Mouse (Mus musculus): Measurements from ENCODE around the gene 2810004N23Rik. TPM values are rescaled to one million over a fixed set of nuclear protein-coding genes. Genes with fewer than 3 reads are reported as not detected.

2810004N23Rik gene
- polyA plus RNA-seq, 1 experiment from 2014 or later, result 16.2 TPM

- no peaks in the 10 kb centered on the region for H3K4me1 ChIP-seq (ENCODE audit: control insufficient read depth, insufficient read depth, low read length)
- H3K4me2 ChIP-seq (ENCODE audit: low read depth, low read length), result no peak overlapping the region
- no peak overlapping the region for H3K4me3 ChIP-seq (ENCODE audit: low read depth, low read length)
- WGBS, result 76% methylated on average over 6 of the region's 6 CpGs
- H3K9ac ChIP-seq (replicated peaks; ENCODE audit: low read depth, low read length), result no peak overlapping the region
- no peaks in the 10 kb centered on the region for H3K9me3 ChIP-seq (ENCODE audit: control insufficient read depth, low read length)
- H3K36me3 ChIP-seq (ENCODE audit: control insufficient read depth, insufficient read depth, low read length), result peaks cover 44% of the 10 kb centered on the region
- no peaks in the 10 kb centered on the region for H3K27me3 ChIP-seq (ENCODE audit: control insufficient read depth, insufficient read depth, low read length)
- ATAC-seq (ENCODE audit: low read depth), result no peak
- H3K27ac ChIP-seq (ENCODE audit: low read depth, low read length), result no peak overlapping the region
Observed at GRCm38 (mm10) chr8:124819612-124820115, 43.3 kb downstream of the 2810004N23Rik start.

- ATAC-seq (ENCODE audit: low read depth), result no peak
- H3K27me3 ChIP-seq (ENCODE audit: control insufficient read depth, insufficient read depth, low read length), result no peaks in the 10 kb centered on the region
- no peak overlapping the region for H3K4me2 ChIP-seq (ENCODE audit: low read depth, low read length)
- H3K36me3 ChIP-seq (ENCODE audit: control insufficient read depth, insufficient read depth, low read length), result peaks cover 28% of the 10 kb centered on the region
- no peak overlapping the region for H3K9ac ChIP-seq (replicated peaks; ENCODE audit: low read depth, low read length)
- no peak overlapping the region for H3K27ac ChIP-seq (ENCODE audit: low read depth, low read length)
- WGBS, result 89% methylated on average over 3 of the region's 3 CpGs
- no peaks in the 10 kb centered on the region for H3K9me3 ChIP-seq (ENCODE audit: control insufficient read depth, low read length)
- no peaks in the 10 kb centered on the region for H3K4me1 ChIP-seq (ENCODE audit: control insufficient read depth, insufficient read depth, low read length)
- H3K4me3 ChIP-seq (ENCODE audit: low read depth, low read length), result no peak overlapping the region
Observed at GRCm38 (mm10) chr8:124817361-124817760, 45.6 kb downstream of the 2810004N23Rik start.

- Histone ChIP-seq H3K27me3 (ENCODE audit: control insufficient read depth, insufficient read depth, low read length) (no peaks in the 10 kb centered on the region), H3K36me3 (ENCODE audit: control insufficient read depth, insufficient read depth, low read length) (peaks cover 24% of the 10 kb centered on the region), H3K9me3 (ENCODE audit: control insufficient read depth, low read length) (no peaks in the 10 kb centered on the region), H3K4me3 (ENCODE audit: low read depth, low read length) (no peak overlapping the region), H3K4me2 (ENCODE audit: low read depth, low read length) (no peak overlapping the region), H3K27ac (ENCODE audit: low read depth, low read length) (no peak overlapping the region), H3K9ac (replicated peaks; ENCODE audit: low read depth, low read length) (no peak overlapping the region), H3K4me1 (ENCODE audit: control insufficient read depth, insufficient read depth, low read length) (no peaks in the 10 kb centered on the region)
- no peak for ATAC-seq (ENCODE audit: low read depth)
- WGBS, result 94% methylated on average over 11 of the region's 11 CpGs
Observed at GRCm38 (mm10) chr8:124816866-124817265, 46.1 kb downstream of the 2810004N23Rik start.

DNA sequence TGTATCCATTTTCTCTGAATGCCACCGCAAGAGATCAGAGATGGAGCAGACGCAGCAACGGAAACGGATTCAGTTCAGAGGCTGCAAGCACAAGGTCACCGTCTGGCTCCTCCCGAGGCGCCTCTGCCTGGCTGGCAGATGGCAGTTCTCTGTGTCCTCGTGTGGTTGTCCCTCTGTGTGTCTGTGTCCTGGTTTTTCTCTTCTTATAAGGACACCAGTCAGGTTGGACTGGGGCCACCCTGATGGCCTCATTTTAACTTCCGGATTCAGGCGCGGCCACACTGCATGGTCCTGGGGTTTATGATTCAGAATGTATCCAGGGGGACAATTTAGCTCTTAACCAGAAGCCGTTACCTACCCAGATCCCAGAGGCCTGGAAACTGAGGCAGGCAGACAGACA lies 47.0 kb downstream of the 2810004N23Rik start:
- H3K36me3 ChIP-seq (ENCODE audit: control insufficient read depth, insufficient read depth, low read length), result peaks cover 24% of the 10 kb centered on the region

DNA sequence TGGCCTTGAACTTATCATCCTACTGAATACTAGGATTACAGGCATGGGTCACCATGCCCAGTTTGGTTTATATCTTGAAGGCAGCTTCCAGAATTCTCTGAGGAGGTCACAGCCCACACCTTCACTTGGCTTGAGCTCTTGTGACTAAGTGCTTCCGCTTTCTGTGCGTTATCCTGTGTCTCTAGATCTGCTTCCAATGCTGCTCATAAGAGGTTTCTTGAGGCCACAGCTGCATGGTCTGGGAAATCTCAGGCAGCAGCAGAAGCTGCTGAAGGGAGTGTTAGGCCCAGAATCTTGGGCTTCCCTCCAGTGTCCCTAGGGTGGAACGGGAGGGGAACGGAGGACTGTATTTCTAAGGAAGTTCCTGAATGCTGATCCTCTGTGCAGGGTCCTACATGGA lies 49.6 kb downstream of the 2810004N23Rik start:
- Histone ChIP-seq H3K27ac (ENCODE audit: low read depth, low read length) (no peak overlapping the region), H3K9me3 (ENCODE audit: control insufficient read depth, low read length) (no peaks in the 10 kb centered on the region), H3K36me3 (ENCODE audit: control insufficient read depth, insufficient read depth, low read length) (peaks cover 21% of the 10 kb centered on the region), H3K9ac (replicated peaks; ENCODE audit: low read depth, low read length) (no peak overlapping the region), H3K4me1 (ENCODE audit: control insufficient read depth, insufficient read depth, low read length) (peaks cover 7% of the 10 kb centered on the region; the same call in 1 of the 2 replicates), H3K4me2 (ENCODE audit: low read depth, low read length) (no peak overlapping the region), H3K4me3 (ENCODE audit: low read depth, low read length) (no peak overlapping the region), H3K27me3 (ENCODE audit: control insufficient read depth, insufficient read depth, low read length) (no peaks in the 10 kb centered on the region)
- WGBS, result 96% methylated on average over 4 of the region's 4 CpGs
- ATAC-seq (ENCODE audit: low read depth), result no peak

More for the DNA sequence above, 47.0 kb downstream of the 2810004N23Rik start:
- H3K4me1 ChIP-seq (ENCODE audit: control insufficient read depth, insufficient read depth, low read length), result peaks cover 2% of the 10 kb centered on the region; the same call in 1 of the 2 replicates
- no peaks in the 10 kb centered on the region for H3K9me3 ChIP-seq (ENCODE audit: control insufficient read depth, low read length)
- H3K4me2 ChIP-seq (ENCODE audit: low read depth, low read length), result no peak overlapping the region
- H3K27ac ChIP-seq (ENCODE audit: low read depth, low read length), result no peak overlapping the region
- 88% methylated on average over 12 of the region's 12 CpGs for WGBS
- no peak for ATAC-seq (ENCODE audit: low read depth)
- no peak overlapping the region for H3K4me3 ChIP-seq (ENCODE audit: low read depth, low read length)
- no peak overlapping the region for H3K9ac ChIP-seq (replicated peaks; ENCODE audit: low read depth, low read length)
- H3K27me3 ChIP-seq (ENCODE audit: control insufficient read depth, insufficient read depth, low read length), result no peaks in the 10 kb centered on the region

DNA sequence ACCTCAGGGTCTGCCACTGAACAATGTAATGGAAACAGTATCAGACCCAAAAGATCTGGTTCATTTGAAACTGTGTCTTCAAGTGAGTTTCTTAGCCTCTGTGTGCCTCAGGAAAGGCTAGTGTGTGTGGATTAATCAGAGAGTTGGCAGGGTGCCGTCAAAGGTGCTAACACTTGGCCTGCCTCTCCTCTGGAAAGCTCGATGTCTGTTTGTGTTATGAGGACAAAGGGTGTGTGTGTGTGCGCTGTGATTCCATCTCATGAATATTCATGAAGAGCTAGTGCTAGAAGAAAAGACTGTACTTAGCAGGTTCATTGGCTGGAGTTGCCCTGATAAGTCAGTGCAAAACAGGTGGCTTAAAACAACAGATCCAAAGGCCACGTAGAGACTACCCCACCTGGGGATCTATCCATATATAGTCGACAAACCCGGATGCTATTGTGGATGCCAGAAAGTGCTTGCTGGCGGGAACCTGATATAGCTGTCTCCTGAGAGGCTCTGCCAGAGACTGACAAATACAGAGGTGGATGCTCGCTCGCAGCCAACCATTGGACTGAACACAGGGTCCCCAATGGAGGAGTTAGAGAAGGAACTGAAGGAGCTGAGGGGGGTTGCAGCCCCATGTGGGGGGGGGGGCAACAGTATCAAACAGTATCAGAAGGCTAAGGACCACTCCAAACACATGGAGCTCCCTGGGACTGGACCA lies 52.1 kb downstream of the 2810004N23Rik start:
- Histone ChIP-seq H3K9me3 (ENCODE audit: control insufficient read depth, low read length) (no peaks in the 10 kb centered on the region), H3K27ac (ENCODE audit: low read depth, low read length) (no peak overlapping the region), H3K9ac (replicated peaks; ENCODE audit: low read depth, low read length) (no peak overlapping the region), H3K4me2 (ENCODE audit: low read depth, low read length) (no peak overlapping the region), H3K4me3 (ENCODE audit: low read depth, low read length) (no peak overlapping the region), H3K4me1 (ENCODE audit: control insufficient read depth, insufficient read depth, low read length) (peaks cover 7% of the 10 kb centered on the region; the same call in 1 of the 2 replicates), H3K27me3 (ENCODE audit: control insufficient read depth, insufficient read depth, low read length) (no peaks in the 10 kb centered on the region), H3K36me3 (ENCODE audit: control insufficient read depth, insufficient read depth, low read length) (peaks cover 9% of the 10 kb centered on the region)
- WGBS, result 32% methylated on average over 9 of the region's 9 CpGs
- ATAC-seq (ENCODE audit: low read depth), result peak; percentile 44; the same call in 1 of the 2 replicates

- H3K4me3 ChIP-seq (ENCODE audit: low read depth, low read length), result no peak overlapping the region
- no peaks in the 10 kb centered on the region for H3K9me3 ChIP-seq (ENCODE audit: control insufficient read depth, low read length)
- H3K4me1 ChIP-seq (ENCODE audit: control insufficient read depth, insufficient read depth, low read length), result peaks cover 7% of the 10 kb centered on the region; the same call in 1 of the 2 replicates
- no peak overlapping the region for H3K27ac ChIP-seq (ENCODE audit: low read depth, low read length)
- WGBS, result 65% methylated on average over 5 of the region's 5 CpGs
- H3K27me3 ChIP-seq (ENCODE audit: control insufficient read depth, insufficient read depth, low read length), result no peaks in the 10 kb centered on the region
- no peak overlapping the region for H3K9ac ChIP-seq (replicated peaks; ENCODE audit: low read depth, low read length)
- no peak overlapping the region for H3K4me2 ChIP-seq (ENCODE audit: low read depth, low read length)
- ATAC-seq (ENCODE audit: low read depth), result no peak
- peaks cover 2% of the 10 kb centered on the region; the same call in 1 of the 2 replicates for H3K36me3 ChIP-seq (ENCODE audit: control insufficient read depth, insufficient read depth, low read length)
Observed at GRCm38 (mm10) chr8:124810056-124810610, 52.8 kb downstream of the 2810004N23Rik start.

DNA sequence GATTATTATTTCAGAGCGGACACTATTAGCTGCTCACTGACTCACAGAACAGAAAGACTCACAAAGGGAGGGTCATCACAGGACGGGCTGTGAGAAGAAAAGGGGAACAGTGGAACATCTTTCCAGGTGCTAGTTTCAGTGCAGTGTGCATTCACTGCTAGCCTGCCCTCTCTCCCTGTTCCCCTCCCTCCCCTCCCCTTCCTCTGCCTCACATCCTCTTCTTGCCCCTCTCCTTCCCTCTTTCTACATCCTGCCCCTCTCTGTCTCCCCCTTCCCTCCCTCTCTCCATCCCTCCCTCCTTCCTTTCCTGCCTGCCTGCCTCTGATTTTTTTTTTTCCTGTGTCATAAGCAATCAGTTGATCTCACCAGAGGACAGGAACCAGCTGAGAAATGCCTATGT lies 53.5 kb downstream of the 2810004N23Rik start:
- no peak overlapping the region for H3K4me3 ChIP-seq (ENCODE audit: low read depth, low read length)
- no peaks in the 10 kb centered on the region for H3K36me3 ChIP-seq (ENCODE audit: control insufficient read depth, insufficient read depth, low read length)
- H3K9ac ChIP-seq (replicated peaks; ENCODE audit: low read depth, low read length), result no peak overlapping the region
- 65% methylated on average over 2 of the region's 2 CpGs for WGBS
- H3K27me3 ChIP-seq (ENCODE audit: control insufficient read depth, insufficient read depth, low read length), result no peaks in the 10 kb centered on the region
- no peaks in the 10 kb centered on the region for H3K9me3 ChIP-seq (ENCODE audit: control insufficient read depth, low read length)
- H3K4me1 ChIP-seq (ENCODE audit: control insufficient read depth, insufficient read depth, low read length), result peaks cover 7% of the 10 kb centered on the region; the same call in 1 of the 2 replicates
- no peak for ATAC-seq (ENCODE audit: low read depth)
- H3K27ac ChIP-seq (ENCODE audit: low read depth, low read length), result no peak overlapping the region
- no peak overlapping the region for H3K4me2 ChIP-seq (ENCODE audit: low read depth, low read length)

GRCm38 (mm10) chr8:124805990-124806389 lies 56.9 kb downstream of the 2810004N23Rik start:
- Histone ChIP-seq H3K27me3 (ENCODE audit: control insufficient read depth, insufficient read depth, low read length) (no peaks in the 10 kb centered on the region), H3K27ac (ENCODE audit: low read depth, low read length) (no peak overlapping the region), H3K4me3 (ENCODE audit: low read depth, low read length) (no peak overlapping the region), H3K4me2 (ENCODE audit: low read depth, low read length) (no peak overlapping the region), H3K9me3 (ENCODE audit: control insufficient read depth, low read length) (no peaks in the 10 kb centered on the region), H3K9ac (replicated peaks; ENCODE audit: low read depth, low read length) (no peak overlapping the region), H3K36me3 (ENCODE audit: control insufficient read depth, insufficient read depth, low read length) (no peaks in the 10 kb centered on the region), H3K4me1 (ENCODE audit: control insufficient read depth, insufficient read depth, low read length) (peaks cover 6% of the 10 kb centered on the region; the same call in 1 of the 2 replicates)
- 77% methylated on average over 4 of the region's 4 CpGs for WGBS
- ATAC-seq (ENCODE audit: low read depth), result no peak

All from neural tube, embryonic 14.5 days (tissue).